Mouse (Mus musculus) ovary, postnatal 10 days (tissue): ENCODE results near the gene Etv3.
"Not testable (repeated sequence)": the region's sequence is repeated elsewhere in the genome, so short reads cannot be mapped to it uniquely, and the experiment has no call there.

ENCODE experiments used
- DNase-seq: peaks from one replicate; pipeline ENCODE4 v3.0.0; 2022; ENCODE audit warnings: low spot score

Gene Etv3

DNA sequence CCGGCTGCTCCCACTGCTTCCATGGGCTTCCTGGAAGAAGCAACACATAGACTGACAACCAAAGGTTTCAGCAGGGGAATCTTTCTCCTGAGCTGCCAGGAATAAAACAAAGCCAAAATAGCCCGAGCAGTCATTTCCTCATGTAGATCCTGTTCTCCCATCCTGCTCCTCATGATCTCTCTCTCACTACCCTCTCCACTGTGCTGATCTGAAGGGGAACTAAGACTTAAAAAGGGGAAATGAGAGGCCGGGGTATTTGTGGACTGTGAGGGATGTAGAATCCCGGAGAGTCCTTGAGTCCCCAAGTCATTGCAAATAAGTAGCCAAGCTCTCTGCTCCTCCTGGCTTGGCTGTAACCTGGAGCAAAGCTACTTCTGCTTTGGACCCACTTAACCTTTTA is 4.1 kb upstream of the Etv3 start:
- DNase-seq: no peak

DNA sequence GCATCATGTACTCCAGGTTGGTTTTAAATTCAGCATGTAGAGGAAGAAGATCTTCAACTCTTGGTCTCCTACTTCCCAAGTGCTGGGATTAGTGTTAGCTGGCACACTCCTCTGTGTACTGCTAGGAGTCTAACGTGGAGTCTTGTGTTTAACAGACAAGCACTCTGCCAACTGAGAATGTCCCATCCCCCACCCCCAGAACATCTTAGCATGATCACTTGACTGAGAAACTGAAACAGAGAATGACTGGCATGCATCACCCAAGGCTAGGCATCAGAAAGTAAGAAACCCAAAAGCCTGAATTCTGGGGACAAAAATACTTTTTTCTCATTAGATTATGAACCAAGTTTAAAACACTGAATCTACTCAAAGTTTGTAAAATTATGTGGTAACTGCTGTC is 3.4 kb upstream of the Etv3 start:
- DNase-seq: no peak

DNA sequence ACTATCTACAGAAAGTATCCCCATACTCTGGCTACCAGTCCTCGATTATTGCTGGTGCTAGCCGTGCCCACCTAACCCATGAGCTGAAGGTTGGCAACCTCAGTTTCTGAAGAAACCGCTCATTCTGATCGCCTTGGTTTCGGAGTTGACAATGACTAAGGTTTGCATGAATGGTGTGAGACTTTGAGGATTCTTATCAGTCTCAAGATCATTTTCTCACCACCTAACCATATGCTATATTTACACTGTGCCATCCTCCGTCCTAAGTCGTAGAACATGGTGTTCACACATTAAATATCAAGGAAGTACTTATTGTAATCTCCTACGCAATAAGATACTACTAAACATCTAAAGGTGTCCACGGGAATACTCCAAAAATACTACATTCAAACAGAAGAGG is 1.5 kb upstream of the Etv3 start:
- no peak for DNase-seq

DNA sequence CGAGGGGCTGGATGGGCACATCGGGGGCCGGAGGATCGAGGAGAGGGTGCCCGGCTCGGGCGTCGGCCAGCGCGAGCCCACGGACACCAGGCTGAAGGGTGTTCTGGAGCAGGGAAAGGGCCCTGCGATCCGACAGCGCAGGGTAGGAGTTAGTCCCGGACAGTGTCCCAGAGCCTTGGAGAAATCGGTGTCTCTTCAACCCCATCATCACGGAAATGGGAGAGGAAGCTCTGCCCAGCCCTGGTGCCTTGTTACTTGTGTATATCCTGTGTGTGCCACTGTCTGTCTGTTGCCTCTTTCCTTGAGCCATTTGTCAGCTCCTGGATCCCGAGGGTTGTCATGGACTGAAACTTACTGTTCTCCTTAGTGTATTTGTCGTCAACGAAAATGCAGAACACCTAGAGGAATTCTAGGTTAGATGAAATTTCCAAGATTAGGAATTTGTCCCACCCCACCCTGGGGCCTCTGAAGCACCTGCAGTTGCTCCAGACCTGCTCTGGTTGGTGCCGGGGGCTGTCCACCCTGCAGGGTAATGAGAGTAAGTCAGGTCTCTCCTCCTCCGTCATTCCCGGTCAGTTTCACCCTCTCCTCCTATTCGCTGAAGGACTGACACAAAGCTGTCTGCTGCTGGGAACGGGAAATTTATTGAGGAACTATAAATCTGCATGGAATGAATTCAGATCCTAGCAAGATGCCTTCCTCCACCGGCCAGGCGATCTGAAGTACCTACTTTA is 797 bp downstream of the Etv3 start:
- DNase-seq: no peak

DNA sequence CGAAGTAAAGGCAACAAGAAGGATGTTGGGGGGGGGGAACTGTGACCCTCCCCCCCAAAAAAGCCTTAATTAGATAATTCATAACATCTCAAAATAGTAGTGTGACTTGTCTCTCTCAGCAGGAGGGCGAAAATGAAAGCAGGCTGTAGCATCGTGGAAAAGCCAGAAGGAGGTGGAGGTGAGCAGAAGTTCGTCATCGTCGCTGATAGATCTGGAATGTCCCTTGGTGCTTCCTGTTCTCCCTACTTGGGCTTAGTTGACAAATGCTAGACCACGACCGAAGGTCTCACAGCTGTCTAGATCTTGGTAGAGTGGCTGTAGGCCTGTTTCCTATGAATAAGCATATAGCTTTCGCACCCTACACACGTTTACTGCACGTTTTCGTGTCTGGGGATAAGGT is 1.9 kb downstream of the Etv3 start:
- DNase-seq: no peak

DNA sequence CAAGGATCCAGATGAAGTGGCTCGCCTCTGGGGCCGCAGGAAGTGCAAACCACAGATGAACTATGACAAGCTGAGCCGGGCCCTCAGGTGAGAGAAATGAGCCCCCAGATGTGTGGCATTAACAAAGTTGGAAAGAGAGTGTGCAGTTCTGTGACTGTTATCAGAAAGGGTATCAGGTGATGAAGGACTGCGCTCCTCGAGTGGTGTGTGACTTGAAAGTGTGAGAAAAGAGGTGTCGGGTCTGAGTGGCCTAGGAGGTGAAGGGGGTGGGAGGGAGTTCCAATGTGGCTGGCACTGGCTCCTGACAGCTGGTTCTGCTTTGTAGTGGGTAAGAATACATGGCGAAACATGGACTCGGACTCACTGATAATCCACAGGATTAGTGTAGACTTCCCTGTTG is 2.8 kb downstream of the Etv3 start:
- no peak for DNase-seq

DNA sequence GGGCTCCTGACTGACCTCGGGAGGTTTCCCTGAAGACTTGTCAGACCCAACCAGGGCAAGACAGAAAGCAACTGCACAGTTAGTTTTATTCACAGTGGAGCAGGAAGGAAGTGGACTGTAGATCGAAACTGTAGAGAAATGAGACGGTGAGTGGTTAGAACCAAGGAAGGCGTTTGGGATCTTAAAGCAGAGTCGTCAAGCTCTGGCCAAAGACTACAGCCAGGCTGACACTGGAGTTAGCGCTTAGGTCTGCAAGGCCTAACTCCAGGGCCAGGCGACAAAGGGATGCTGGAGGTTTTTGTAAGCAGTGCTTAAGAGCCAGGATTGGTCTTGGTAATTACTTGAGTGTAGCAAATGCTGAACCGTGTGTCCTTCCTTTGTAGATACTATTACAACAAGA is 3.6 kb downstream of the Etv3 start:
- no peak for DNase-seq

DNA sequence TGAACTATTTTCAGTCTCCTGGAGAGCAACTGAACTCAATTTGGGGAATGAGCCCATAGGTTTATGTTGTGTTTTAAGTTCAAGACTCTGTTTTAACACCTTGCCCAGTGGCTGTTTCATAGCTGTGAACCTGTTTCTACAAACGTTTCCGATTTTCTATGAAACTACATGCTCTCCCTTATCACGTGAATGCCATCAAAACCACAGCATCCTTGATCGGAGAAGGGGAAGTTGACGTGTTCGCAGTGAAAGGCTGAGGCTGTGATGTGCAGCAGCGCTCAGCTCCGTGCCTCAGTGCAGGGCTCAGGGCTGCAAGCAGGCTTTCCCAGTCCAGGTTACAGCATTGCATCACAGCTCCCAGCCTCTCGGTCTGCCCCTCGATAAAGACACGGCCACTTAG is 4.4 kb downstream of the Etv3 start:
- DNase-seq: no peak

DNA sequence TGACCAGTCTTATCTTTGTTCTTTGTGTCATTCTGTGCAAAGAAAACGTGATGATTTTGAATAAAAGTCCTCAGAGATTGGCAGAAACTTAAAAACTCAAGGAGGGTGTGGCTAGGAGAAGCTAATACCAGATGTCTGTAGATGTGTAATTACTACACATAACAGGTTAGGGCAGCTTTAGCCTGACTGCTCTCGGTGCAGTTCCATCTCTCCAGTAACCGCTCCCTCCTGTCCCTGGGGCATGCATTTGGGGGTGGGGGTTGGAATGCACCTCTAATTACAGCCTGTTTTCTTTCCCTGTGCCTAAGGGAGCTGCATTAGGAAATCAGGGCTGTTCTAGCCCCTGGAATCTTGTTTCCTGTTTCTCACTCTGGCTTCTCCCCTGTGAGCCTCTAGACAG is 5.0 kb downstream of the Etv3 start:
- no peak for DNase-seq

DNA sequence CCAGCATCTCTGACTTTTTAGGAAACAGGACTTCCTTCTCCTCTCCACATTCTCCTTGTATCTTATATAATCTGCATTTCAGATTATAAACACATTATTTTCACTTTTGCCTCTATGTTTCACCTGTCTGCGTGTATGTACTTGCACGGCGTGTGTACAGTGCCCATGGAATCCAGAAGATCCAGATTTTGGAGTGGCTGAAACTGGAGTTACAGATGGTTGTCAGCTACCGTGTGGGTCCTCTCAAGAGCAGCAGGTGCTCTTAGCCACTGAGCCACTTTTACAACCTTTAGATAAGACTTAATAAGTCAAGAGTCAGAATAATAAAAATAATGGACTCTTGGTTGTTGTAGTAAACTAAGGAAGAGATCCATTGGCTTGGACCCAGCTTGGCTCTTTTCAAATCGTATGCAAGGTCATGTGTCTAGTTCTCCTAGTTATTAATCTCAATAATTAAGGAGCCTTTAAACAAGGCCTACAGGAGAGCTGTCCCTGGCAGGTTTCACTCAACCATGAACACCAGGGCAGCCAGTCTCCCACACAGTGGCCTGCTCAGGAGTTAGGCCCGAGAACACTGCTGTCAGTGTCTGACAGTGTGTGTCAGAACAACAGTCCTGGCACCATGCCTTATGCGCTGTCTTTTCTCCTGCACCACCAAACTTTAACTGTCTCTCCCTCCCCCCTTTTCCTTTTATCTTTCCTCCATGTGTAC is 8.6 kb downstream of the Etv3 start:
- no peak for DNase-seq

DNA sequence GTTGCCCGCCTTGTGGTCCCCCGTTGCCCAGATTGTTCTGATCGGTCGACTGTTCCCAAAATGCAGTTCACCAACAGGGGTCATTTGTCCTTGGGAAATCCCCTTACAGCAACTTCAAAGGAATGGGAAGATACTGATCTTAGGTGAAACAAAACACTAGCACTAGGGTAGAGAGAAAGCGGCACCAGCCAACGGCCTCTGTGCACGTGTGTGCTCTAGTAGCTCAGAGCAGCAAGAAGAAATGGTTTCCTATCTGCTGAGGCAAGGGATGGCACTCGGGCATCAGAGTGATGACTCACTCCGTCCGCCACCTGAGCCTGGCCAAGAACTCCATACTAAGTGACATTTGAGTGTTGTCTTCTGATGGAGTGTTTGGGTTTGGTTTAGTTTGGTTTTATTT is 12.8 kb downstream of the Etv3 start:
- DNase-seq: no peak

DNA sequence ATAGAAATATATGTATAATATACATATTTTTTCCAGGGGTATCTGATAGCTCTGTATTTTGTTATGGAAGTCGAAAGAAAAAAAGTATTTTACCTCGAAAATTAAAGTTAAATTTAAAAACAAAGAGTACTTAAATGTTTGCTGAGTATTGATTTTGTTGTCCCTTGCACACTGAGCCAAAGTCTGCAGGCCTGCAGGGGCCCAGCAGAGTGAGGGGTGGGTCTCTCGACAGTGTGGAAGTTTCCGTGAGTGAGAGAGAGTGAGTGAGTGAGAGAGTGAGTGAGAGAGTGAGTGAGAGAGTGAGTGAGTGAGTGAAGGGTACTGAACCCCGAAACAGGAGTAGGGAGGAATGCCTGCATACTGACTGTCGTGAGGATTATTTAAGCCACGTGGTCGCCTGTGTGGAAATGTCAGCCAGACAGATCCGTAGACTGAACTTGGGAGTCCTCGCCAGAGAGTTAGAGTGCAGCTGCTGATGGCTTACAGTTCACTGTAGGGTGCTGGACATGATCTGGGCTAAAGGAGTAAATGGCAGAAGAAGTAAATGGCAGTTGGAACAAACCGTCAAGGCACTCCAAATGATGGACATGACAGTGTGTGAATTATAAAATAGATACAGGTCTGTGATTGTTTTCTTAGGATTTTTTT is 14.9 kb downstream of the Etv3 start:
- DNase-seq: no peak

DNA sequence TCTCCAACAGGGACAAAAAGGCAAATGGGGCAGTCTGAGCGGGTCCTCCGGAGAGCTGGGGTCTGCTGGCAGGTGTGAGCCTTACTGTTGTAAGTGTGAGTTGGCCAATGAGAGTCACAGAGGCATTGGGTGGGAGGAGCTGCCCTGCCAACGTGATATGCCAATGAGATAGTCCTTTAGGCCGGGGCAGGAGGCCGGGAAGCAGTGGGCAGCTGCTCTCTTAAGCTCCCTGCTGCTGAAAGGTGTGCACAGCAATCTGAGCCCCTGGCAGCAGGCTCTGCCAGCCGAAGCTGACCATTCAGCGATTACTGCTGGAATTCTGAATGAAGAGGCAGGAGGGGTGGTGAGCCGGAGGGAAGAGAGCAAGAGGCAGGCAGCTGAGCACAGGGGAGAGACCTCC is 15.5 kb downstream of the Etv3 start:
- DNase-seq: no peak

DNA sequence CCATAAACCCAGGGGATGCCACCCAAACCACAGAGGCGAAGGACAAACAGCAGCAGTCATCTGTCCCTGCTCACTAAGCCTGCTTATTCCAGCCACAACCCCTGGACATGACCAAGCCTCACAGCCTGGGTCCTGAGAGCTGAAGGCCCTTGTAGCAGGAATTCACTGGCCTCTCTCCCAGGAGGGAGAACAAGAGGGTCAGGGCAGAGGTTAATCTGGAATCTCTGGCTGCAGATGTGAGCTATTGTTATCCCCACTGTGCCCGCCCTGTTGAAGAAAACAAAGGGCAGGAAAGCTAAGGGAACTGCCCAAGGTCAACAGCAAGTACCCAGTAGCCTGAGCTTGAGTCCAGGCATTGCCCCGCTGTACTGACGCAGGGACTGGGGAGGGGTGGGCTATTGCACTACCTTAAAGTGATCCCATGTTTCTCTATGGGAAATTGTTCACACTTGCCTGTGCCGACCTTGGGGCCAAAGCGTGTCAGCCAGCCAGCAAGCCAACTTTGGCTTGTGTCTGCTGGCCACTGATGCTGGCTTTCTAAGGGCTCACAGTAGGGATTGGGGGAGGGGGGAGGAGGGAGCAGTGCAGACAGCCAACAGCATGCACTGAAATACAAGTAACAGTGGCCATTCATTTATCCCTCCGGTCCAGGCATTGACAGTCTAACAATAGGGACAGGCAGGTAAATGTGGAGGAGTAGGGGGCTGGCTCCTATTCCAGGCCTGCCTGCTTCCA is 17.4 kb downstream of the Etv3 start:
- no peak for DNase-seq

DNA sequence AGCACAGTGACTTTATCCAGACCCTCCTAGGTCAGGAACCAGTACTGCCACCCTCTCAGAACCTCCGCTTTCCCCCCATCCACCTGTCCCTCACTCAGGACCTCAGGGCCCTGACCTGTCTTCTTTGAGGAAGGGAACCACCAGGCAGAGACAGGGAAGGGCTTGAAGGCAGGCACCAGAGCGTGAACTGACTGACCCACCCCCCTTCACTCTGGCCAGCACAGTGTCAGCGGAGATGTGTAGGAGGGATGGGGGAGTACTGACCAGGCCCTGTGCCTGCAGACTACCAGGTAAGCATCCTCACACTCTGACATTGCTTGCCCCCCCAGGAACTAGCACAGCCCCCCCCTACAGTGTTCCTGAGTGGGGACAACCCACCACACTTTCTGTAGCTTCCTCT is 20.3 kb downstream of the Etv3 start:
- DNase-seq: no peak

DNA sequence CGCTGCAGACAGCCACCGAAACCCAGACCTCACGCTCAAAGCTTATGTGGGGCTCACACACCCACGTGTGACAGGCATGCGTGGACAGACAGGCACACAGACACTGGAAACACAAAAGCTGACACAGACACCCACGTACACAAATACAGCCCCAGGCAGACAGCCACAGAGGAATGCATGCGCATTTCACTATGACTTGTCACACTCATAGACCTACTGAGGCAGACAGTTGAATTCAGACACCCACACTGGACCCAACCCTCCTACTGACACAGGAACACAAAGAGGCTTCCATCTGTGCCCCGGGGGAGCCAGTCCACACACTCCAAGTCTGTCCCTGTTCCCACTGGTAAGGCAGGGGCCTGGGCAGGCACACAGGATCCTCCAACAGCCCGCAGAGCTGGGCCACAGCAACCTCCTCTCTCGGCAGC is 21.1 kb downstream of the Etv3 start:
- DNase-seq: no peak

DNA sequence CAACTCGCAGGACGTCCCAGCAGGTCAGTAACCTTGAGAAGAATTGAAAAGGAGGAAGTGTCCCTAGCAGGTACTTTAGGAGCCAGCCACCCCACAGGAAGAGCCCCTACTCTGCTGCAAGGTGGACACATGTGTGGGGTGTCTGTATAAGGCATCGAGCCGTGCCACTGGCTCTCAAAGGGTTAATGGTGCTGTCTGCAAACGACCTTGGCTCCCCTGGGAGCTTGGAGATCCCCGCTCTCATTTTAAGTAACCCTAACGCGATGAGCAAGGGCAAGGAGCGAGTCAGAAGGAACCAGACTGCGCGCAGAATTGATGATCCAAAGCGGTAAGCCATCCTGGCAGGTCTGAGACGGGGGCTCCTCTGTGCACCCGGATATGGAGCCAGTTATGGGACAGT is 24.7 kb downstream of the Etv3 start:
- no peak for DNase-seq

DNA sequence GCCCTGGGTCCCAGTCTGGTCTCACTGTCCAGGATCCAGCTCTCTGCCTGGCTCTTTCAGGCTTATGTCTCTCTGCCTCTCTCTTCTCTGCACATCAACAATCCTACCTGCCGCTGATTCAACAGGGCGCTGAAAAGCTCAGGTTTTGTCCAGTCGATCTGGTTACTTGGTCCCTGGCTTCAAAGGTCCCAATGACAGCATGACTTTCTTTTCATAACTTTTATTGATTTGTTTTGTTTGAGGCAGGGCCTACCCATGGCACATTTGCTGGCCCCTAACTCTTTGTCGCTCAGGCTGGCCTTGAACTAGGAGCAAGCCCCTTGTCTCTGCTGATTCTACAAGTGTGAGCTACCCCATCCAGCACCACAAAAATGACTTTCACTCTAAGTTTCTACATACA is 27.1 kb downstream of the Etv3 start:
- no peak for DNase-seq

DNA sequence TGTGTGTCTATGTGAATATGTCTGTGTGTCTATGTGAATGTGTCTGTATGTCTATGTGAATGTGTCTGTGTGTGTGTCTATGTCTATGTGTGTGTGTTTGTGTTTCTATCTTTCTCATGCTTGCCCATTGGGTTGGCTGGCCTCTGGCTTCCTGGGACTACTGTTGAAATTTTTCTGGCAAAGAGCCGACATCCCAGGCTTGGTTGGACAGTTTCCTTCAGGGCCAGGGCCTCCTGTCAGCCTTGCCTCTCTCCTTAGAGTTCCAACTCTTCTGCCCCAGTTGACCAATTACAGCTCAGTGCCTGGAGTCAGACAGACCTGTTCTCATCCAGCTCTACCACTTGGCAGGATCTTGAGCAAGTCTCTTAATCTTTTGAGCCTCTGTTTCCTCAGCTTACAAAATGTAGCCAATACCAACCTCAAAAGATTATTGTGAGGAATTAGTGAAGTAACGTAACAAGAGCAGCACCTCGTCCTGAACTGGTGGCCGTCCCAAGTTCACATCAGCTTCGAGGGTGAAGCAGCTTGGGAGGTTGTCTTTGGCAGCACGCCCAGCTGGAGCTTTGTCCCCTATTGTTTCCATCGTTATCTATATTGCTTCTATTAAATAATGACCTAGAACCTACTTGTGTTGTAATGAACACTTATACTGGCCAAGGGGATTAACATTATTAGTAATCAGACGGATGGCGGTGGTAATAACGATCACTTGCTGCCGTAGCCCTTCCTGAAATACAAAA is 28.2 kb downstream of the Etv3 start:
- DNase-seq: no peak

DNA sequence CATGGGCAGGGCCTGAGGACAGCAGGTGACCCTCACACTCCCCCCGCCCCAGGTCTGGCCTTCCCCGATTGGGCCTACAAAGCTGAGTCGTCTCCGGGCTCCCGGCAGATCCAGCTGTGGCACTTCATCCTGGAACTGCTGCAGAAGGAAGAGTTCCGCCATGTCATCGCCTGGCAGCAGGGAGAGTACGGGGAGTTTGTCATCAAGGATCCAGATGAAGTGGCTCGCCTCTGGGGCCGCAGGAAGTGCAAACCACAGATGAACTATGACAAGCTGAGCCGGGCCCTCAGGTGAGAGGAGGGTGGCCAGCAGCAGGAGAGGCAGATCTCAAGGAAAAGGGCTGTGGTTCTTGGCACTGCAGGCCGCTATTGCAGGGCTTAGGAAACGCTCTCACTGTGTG is 29.7 kb downstream of the Etv3 start:
- not testable (repeated sequence) for DNase-seq

DNA sequence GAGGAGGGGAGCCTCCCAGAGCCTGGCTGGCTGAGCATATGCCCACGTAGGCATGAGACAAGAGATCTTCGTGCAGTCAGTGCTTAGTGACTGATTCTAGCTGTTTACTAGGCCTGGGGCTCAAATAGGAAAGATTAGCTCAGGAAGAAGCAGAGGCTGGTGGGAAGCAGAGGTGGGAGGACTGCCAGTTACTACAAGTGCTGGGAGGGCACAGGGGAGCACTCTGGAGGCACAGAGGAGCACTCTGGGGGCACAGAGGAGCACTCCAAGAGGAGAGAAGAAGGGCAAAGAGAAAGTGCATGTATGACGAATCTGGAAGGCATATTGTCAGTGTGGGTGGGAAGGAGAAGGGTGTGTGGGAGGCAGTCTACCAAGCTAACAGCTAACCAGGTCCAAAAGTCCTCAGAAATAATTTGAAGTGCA is 30.9 kb downstream of the Etv3 start:
- no peak for DNase-seq

DNA sequence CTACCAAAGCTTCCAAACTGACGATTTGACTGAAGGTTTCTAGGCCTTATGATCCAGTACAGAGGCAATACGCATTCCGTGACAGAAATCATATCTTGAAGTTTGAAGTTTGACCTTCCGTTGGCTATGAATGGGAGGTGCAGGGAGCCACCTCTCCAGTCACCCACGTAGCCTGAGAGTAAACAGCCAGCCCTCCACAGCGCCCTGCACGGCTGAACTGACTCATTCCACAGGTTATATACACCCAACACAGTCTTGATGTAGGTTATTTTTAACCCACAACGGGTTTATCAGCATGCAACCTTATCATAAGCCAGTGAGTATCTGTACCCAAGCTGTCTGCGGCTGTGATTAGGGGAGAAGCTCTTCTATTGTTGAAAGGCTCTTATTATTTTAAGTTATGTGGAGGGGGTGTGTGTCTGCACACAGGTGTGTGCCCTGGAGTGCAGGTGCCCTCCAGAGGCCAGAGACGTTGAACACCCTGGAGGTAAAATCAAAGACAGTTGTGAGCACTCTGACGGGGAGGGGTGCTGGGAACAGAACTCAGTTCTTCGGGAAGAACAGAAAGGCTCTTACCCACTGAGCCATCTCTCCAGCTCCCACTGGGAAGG is 31.6 kb downstream of the Etv3 start:
- no peak for DNase-seq
